Mouse (Mus musculus): Measurements from ENCODE around the gene Ppm1h. TPM values are rescaled to one million over a fixed set of nuclear protein-coding genes. Genes with fewer than 3 reads are reported as not detected.

Ppm1h gene
- polyA plus RNA-seq, 1 experiment from 2014 or later = 2.2 TPM

DNA sequence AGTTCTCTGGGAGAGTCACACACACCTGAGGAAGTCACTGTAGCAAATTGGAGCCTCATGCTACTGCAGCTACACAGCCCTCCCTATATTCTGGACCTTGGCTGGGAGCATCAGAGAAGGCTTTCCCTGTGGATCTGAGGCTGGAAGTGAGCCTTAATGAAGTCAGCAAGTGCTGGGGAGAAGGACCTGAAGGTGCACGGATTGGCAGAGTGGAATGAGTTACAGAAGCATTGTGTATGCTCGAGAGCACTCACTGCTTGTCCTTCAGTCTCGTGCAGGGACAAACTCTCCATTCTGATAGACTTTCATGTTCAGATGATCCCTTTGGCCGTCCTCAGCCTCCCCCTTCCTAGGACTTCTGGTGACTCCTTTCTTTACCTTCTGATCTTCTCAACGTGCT, 26.3 kb downstream of the Ppm1h start:
- Histone ChIP-seq H3K36me3 (replicated peaks) (no peaks in the 10 kb centered on the region), H3K9me3 (replicated peaks) (no peaks in the 10 kb centered on the region), H3K27me3 (no peaks in the 10 kb centered on the region), H3K9ac (no peak overlapping the region), H3K27ac (replicated peaks) (no peak overlapping the region), H3K4me2 (no peak overlapping the region), H3K4me3 (replicated peaks) (no peak overlapping the region), H3K4me1 (replicated peaks) (no peaks in the 10 kb centered on the region)
- ATAC-seq (ENCODE audit: insufficient read depth) = no peak
- 66% methylated on average over 5 of the region's 5 CpGs for WGBS (ENCODE audit: insufficient replicate concordance)

DNA sequence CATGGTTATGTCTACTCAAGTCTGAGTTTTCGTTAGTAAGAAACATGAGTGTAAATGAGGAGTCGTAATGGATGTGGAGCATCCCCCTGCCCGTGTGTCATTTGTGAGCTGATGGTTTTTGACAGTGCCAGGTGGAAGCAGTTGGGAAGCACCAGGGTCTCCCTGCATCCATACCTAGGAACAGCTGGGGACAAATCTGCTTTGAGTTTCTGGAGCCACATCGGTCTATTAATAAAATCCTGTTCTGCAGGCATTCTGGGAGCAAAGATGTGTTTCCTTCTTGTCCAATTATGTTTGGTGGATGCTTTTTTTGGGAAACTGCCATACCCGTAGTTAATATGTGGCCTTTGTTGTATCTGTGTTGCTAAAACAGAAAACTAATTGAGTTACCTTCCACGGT, 26.9 kb downstream of the Ppm1h start:
- Histone ChIP-seq H3K9ac (no peak overlapping the region), H3K4me1 (replicated peaks) (no peaks in the 10 kb centered on the region), H3K27ac (replicated peaks) (no peak overlapping the region), H3K4me2 (no peak overlapping the region), H3K4me3 (replicated peaks) (no peak overlapping the region), H3K9me3 (replicated peaks) (no peaks in the 10 kb centered on the region), H3K27me3 (no peaks in the 10 kb centered on the region), H3K36me3 (replicated peaks) (no peaks in the 10 kb centered on the region)
- 69% methylated on average over 6 of the region's 6 CpGs for WGBS (ENCODE audit: insufficient replicate concordance)
- no peak for ATAC-seq (ENCODE audit: insufficient read depth)

DNA sequence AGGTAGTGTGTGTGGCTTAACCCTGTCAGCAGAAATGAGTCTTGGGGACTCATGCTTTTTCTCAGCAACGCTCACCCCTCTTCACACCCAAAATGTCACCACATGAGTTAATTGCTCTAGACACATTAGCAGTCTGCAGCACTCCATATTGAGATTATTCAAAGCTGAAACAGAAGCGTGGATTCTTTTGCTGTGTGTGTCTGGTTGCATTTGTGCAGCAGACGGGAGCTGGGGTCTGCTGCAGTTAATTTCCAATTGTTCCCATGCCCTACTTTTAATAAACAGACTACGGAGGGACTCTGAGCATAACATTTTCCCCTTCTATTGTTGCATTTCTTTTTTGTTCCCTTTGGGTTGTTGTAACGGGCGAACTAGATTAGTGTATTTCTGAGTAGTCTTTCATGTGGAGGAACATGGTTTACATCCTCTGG, 32.8 kb downstream of the Ppm1h start:
- H3K9ac ChIP-seq = no peak overlapping the region
- no peak overlapping the region for H3K4me2 ChIP-seq
- no peaks in the 10 kb centered on the region for H3K27me3 ChIP-seq
- H3K4me3 ChIP-seq (replicated peaks) = no peak overlapping the region
- WGBS (ENCODE audit: insufficient replicate concordance) = 62% methylated on average over 6 of the region's 6 CpGs
- H3K36me3 ChIP-seq (replicated peaks) = no peaks in the 10 kb centered on the region
- no peak overlapping the region for H3K27ac ChIP-seq (replicated peaks)
- H3K4me1 ChIP-seq (replicated peaks) = no peaks in the 10 kb centered on the region
- H3K9me3 ChIP-seq (replicated peaks) = no peaks in the 10 kb centered on the region
- ATAC-seq (ENCODE audit: insufficient read depth) = no peak

DNA sequence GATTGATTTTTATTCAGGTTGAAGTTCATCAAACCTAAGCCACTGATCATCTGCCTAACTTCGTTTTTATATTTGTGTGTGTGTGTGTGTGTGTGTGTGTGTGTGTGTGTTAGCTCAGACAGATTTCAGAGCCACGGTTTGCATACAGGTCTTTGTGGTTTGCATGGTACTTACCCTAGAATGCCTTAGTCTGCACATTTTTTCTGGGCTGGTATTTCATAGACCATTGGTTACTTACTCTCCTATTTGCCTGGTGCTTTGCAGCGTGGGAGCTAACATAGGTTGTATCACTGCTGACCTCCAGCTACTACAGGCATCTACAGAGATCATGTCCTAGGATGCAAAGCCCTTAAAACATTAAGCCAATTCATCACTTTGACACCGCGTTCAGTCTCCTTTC, 33.7 kb downstream of the Ppm1h start:
- WGBS (ENCODE audit: insufficient replicate concordance) = 53% methylated on average over 5 of the region's 5 CpGs

DNA sequence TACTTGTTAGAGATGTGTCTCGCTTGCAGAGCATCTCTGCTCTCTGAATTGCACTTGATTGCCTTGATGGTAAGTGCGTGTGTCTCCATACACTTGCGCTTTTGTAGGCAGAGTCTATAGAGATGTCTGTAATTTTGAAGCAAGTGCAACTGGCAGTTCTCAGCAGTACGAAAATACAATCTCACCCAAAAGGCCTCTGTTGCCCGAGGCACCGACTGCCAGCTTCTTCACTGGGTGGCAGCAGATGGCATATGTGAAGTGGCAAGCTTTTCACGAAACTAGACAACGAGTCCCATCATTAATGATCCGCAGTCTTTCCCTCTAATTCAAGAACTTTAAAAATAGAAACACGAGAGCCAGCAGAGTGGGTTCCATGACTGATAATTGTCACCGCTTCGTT, 37.3 kb downstream of the Ppm1h start:
- Histone ChIP-seq H3K9me3 (replicated peaks) (no peaks in the 10 kb centered on the region), H3K27ac (replicated peaks) (no peak overlapping the region)
- WGBS (ENCODE audit: insufficient replicate concordance) = 70% methylated on average over 12 of the region's 12 CpGs

More for the DNA sequence above, 33.7 kb downstream of the Ppm1h start:
- H3K27me3 ChIP-seq = no peaks in the 10 kb centered on the region
- no peak overlapping the region for H3K27ac ChIP-seq (replicated peaks)
- no peak overlapping the region for H3K9ac ChIP-seq
- no peaks in the 10 kb centered on the region for H3K9me3 ChIP-seq (replicated peaks)
- H3K4me1 ChIP-seq (replicated peaks) = no peaks in the 10 kb centered on the region
- no peak for ATAC-seq (ENCODE audit: insufficient read depth)
- H3K4me2 ChIP-seq = no peak overlapping the region
- no peak overlapping the region for H3K4me3 ChIP-seq (replicated peaks)
- no peaks in the 10 kb centered on the region for H3K36me3 ChIP-seq (replicated peaks)

DNA sequence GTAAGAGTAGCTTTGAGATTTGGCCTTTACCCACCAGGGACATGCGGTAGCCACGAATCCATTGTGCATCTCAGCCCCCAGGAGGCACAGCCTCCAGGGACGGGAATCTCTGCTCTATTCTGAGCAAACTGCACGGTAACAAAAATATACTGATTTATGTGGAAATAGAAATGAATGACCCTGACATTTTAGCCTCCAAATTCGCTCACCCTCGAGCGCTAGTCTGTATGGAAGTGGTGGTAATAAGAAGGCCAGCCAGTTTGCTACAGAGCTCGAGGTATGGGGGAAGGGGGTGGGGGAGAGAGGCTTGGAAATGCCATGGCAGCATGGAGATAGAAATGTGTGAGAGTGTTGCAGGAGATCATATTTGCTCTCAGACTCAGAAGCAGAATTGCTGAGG, 37.7 kb downstream of the Ppm1h start:
- WGBS (ENCODE audit: insufficient replicate concordance) = 59% methylated on average over 8 of the region's 8 CpGs
- Histone ChIP-seq H3K36me3 (replicated peaks) (no peaks in the 10 kb centered on the region), H3K9ac (no peak overlapping the region), H3K4me2 (no peak overlapping the region), H3K4me1 (replicated peaks) (no peaks in the 10 kb centered on the region), H3K27ac (replicated peaks) (no peak overlapping the region), H3K9me3 (replicated peaks) (no peaks in the 10 kb centered on the region), H3K4me3 (replicated peaks) (no peak overlapping the region), H3K27me3 (no peaks in the 10 kb centered on the region)
- ATAC-seq (ENCODE audit: insufficient read depth) = no peak

More for the DNA sequence above, 37.3 kb downstream of the Ppm1h start:
- Histone ChIP-seq H3K4me1 (replicated peaks) (no peaks in the 10 kb centered on the region), H3K27me3 (no peaks in the 10 kb centered on the region), H3K4me3 (replicated peaks) (no peak overlapping the region), H3K36me3 (replicated peaks) (no peaks in the 10 kb centered on the region), H3K4me2 (no peak overlapping the region), H3K9ac (no peak overlapping the region)
- ATAC-seq (ENCODE audit: insufficient read depth) = no peak

DNA sequence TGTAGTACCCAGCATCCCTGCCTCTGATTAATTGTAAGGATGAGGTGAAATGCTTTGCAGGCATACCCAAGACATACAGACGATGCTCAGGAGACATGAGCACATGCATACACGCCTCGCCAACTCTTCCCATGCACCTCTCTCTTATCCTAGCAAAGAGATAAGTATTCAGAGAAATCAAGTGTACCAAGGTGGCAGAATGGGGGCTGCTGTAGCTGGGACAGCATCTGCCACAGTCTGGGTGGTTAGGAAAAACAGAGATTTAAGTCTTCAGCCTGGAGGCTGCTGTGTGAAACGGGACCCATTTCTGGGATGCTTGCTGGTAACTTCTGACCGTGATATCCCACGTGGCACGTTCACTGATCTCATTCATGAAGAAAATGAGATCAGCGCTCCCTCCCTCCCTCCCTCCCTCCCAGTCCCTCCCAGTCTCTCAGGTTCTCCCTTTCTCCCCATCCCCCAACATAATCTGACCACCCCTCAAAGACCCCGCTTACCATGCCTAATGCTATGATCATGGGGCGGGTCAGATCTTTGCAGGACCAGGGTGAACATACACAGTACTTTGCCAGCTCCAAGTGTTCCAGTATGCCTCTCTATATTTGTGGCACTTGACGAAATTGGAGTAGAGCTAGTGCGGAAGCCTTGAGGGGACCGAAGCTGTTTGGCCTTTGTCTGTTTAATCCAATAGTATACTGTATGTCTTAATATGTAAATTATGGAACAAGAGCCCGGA, 38.3 kb downstream of the Ppm1h start:
- Histone ChIP-seq H3K4me3 (replicated peaks) (no peak overlapping the region), H3K9me3 (replicated peaks) (no peaks in the 10 kb centered on the region), H3K4me2 (no peak overlapping the region), H3K27ac (replicated peaks) (no peak overlapping the region), H3K27me3 (no peaks in the 10 kb centered on the region), H3K4me1 (replicated peaks) (no peaks in the 10 kb centered on the region), H3K36me3 (replicated peaks) (no peaks in the 10 kb centered on the region), H3K9ac (no peak overlapping the region)
- 67% methylated on average over 14 of the region's 14 CpGs for WGBS (ENCODE audit: insufficient replicate concordance)
- no peak for ATAC-seq (ENCODE audit: insufficient read depth)

DNA sequence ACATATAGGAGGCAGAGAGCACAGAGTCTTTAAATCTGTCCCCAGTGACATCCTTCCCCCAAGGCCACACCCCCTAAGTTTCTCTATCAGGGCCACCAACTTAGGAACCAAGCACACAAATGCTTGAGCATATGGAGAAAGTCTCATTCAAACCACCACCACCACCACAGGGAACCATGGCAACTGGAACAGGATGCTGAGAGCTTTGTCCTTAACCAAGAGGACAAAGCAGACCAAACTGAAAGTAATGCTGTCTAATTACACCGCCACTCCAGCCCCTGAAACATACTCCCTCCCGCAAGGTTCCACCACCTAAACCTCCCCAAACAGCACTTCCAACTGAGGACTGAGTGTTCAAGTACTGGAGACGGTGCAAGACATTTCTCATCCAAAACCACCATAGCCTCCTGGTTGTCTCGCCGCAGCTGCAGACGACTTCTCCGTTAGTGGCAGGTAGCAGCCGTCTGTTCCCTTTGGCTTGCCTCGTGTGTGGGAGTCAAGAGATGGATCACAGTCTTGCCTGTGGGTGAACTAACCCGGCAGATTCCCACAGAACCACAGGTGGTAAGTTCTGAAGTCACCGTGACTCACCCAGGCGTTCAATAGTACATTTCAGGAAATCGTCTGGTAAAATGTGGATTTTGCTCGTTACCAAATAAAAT, 39.3 kb downstream of the Ppm1h start:
- H3K4me2 ChIP-seq = no peak overlapping the region
- H3K4me3 ChIP-seq (replicated peaks) = no peak overlapping the region
- ATAC-seq (ENCODE audit: insufficient read depth) = no peak
- no peak overlapping the region for H3K9ac ChIP-seq
- WGBS (ENCODE audit: insufficient replicate concordance) = 71% methylated on average over 14 of the region's 14 CpGs
- no peak overlapping the region for H3K27ac ChIP-seq (replicated peaks)
- no peaks in the 10 kb centered on the region for H3K27me3 ChIP-seq
- no peaks in the 10 kb centered on the region for H3K36me3 ChIP-seq (replicated peaks)
- H3K9me3 ChIP-seq (replicated peaks) = no peaks in the 10 kb centered on the region
- H3K4me1 ChIP-seq (replicated peaks) = no peaks in the 10 kb centered on the region

DNA sequence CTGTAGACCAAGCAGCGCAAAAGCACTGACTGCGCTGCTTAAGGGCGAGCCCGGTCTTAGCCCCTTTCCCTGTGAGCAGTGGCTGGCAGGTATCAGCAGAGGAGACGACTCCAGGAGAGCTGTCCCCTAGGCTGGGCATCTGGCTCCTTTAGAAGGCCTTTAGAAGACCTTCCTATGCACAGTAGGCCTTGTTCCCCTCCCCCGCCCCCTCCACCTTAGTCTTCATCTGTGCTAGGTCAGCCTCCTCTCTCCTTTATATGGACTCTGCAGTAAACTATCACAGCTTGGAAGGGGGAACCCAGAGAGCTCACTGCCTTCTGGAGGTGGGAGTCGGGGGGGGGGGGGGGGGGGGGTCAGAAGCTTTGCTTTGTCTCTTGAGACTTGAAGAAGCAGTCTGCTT, 40.4 kb downstream of the Ppm1h start:
- no peak overlapping the region for H3K9ac ChIP-seq
- ATAC-seq (ENCODE audit: insufficient read depth) = no peak
- WGBS (ENCODE audit: insufficient replicate concordance) = 66% methylated on average over 7 of the region's 7 CpGs
- no peaks in the 10 kb centered on the region for H3K36me3 ChIP-seq (replicated peaks)
- H3K27me3 ChIP-seq = no peaks in the 10 kb centered on the region
- no peak overlapping the region for H3K27ac ChIP-seq (replicated peaks)
- no peak overlapping the region for H3K4me3 ChIP-seq (replicated peaks)
- H3K4me1 ChIP-seq (replicated peaks) = no peaks in the 10 kb centered on the region
- H3K9me3 ChIP-seq (replicated peaks) = no peaks in the 10 kb centered on the region
- no peak overlapping the region for H3K4me2 ChIP-seq

DNA sequence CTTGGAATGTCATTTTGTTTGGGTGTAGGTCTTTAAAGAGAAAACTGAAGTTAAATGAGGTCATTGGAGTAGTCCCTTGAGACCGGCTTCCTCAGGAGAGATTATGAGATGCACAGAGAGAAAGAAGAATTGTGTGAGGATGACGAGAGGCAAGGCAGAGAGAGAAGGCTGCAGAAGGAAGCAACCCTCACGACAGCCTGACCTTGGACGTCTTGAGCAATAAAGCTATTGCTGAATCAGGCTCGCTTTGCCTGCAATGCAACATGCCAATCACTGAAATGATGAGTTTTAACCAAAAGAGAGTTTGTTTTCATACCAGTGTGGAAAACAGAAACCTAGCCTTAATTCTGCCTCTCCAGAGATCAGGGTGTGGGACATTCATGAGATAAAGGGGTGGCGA, 43.5 kb downstream of the Ppm1h start:
- ATAC-seq (ENCODE audit: insufficient read depth) = no peak
- Histone ChIP-seq H3K4me3 (replicated peaks) (no peak overlapping the region), H3K9ac (no peak overlapping the region), H3K27ac (replicated peaks) (no peak overlapping the region), H3K36me3 (replicated peaks) (no peaks in the 10 kb centered on the region), H3K4me2 (no peak overlapping the region), H3K4me1 (replicated peaks) (no peaks in the 10 kb centered on the region), H3K9me3 (replicated peaks) (no peaks in the 10 kb centered on the region), H3K27me3 (no peaks in the 10 kb centered on the region)
- WGBS (ENCODE audit: insufficient replicate concordance) = 55% methylated on average over 6 of the region's 6 CpGs

DNA sequence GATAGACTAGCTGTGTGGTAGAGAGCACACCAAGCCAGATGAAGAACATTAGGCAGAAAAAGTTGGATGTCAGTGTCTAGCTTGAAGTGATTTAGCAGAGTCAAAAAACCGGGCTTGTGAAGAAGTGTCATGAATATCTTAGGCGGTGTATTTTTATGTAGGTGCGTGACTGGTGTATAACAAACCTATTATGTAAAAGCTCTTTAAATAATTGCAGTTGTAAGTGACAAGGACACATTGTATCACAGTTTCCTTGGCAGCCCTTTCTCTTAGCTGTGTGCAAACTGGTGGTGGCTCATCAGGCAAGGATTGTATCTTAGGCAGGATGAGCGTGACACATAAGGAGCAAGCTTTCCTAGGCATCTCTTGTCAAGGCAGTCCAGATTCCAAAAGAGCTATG, 46.1 kb downstream of the Ppm1h start:
- no peak overlapping the region for H3K9ac ChIP-seq
- H3K9me3 ChIP-seq (replicated peaks) = no peaks in the 10 kb centered on the region
- no peak overlapping the region for H3K27ac ChIP-seq (replicated peaks)
- ATAC-seq (ENCODE audit: insufficient read depth) = no peak
- no peaks in the 10 kb centered on the region for H3K27me3 ChIP-seq
- no peaks in the 10 kb centered on the region for H3K4me1 ChIP-seq (replicated peaks)
- H3K4me3 ChIP-seq (replicated peaks) = no peak overlapping the region
- WGBS (ENCODE audit: insufficient replicate concordance) = 67% methylated on average over 4 of the region's 4 CpGs
- no peak overlapping the region for H3K4me2 ChIP-seq
- no peaks in the 10 kb centered on the region for H3K36me3 ChIP-seq (replicated peaks)

DNA sequence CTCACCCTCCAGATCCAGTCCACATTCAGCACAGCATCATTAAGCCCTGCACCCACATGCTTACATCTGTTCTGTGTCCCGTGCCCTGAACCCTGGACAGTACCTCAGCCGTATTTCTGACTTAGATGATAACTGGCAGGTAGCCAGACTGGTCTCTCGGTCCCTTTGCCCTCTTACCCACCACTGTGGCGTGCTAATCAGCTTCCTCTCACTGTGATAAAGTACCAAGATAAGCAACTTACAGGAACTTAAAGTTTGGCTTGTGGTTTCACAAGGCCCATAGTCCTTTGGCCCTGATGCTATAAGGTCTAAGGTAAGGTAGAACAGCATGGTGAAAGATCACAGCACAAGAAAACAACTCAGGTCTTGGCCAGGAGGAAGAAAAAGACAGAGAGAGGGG, 48.7 kb downstream of the Ppm1h start:
- Histone ChIP-seq H3K4me1 (replicated peaks) (no peaks in the 10 kb centered on the region), H3K9me3 (replicated peaks) (no peaks in the 10 kb centered on the region), H3K9ac (no peak overlapping the region), H3K27ac (replicated peaks) (no peak overlapping the region), H3K36me3 (replicated peaks) (no peaks in the 10 kb centered on the region), H3K4me3 (replicated peaks) (no peak overlapping the region), H3K27me3 (no peaks in the 10 kb centered on the region), H3K4me2 (no peak overlapping the region)
- no peak for ATAC-seq (ENCODE audit: insufficient read depth)
- WGBS (ENCODE audit: insufficient replicate concordance) = 10% methylated on average over 4 of the region's 4 CpGs

Measured in liver, embryonic 15.5 days (tissue).